Mouse (Mus musculus): ENCODE measurements around the gene Btnl2. TPM values are rescaled to one million over a fixed set of nuclear protein-coding genes. Genes with fewer than 3 reads are reported as not detected.

The Btnl2 gene
- total RNA-seq, 2 experiments from 2014 or later = 0.39 to 0.42 TPM

DNA sequence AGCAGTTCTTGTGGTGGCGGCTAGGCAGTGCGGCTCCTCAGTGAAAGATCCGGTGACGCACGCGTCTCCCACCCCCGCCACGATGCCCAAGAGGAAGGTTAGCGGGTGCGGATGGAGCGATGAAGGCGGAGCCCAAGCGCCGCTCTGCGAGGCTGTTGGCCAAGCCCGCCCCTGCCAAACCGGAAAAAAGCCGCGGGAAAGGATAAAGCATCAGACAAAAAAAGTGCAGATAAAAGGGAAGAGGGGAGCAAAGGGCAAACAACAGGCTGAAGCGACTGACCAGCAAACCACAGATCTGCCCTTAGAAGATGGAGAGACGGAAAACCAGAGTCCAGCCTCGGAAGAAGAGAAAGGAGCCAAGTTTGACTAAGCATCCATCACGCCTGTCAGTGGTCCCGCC lies 37.7 kb downstream of the Btnl2 start:
- peak; percentile 12 for DNase-seq
- intact Hi-C loops (cut with DNase I; ENCODE audit: low total_unique reads) = no loop called here

GRCm38 (mm10) chr17:34397357-34397756 lies 42.7 kb downstream of the Btnl2 start:
- intact Hi-C loops (cut with DNase I; ENCODE audit: low total_unique reads) = no loop called here
- no peak for DNase-seq

DNA sequence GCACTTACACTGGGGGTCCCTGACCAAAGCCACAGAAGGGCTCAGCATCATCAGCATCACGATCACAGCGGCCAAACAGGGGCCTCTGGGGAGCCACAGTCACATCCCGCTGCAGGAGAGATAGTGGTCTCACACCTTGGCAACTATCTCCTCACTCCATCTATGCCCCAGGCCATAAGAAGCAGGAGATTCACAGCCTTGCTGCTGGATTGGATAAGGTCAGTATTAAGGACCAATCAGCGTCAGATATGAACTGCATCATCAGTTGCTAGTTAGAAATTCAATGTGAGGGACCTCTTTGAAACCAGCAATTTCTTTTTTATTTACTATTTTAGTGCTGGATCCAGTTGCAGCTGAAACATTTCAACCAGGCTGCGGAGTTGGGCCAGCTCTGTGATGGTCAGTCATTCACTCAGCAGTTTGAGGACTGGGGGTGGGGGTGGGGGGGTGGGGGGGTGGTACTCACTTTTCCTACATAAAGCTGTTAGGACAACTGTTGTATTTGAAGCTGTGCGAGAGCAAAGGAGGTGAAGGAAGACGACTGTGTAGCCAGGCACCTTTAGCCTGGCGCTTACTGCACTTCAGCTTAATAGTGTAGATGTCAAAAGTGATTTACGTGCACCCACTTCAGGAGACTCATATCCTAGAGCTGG lies 43.6 kb downstream of the Btnl2 start:
- no peak for DNase-seq
- intact Hi-C loops (cut with DNase I; ENCODE audit: low total_unique reads) = no loop called here

- peak; percentile 64 for DNase-seq
These were observed 44.2 kb downstream of the Btnl2 start, which contains the start of gene BC051142 for GRCm38 (mm10) chr17:34398711-34399393. TSS of gene BC051142 (plus strand) at chr17:34398820.

DNA sequence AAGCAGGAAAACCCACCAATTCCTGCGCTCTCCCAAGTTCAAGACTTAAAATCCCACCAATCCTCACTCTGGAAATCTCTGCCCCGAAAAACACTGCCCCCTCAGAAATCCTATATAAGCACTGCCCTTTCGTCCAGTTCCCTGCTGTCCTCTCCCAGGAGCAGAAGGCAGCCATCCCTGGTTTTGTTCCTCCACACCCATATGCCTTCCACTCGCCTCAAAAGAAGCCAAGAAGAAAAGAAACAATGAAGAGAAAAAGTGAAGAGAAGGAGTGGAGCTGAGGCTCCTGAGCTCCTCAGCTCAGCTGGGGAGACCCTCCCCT lies 44.7 kb downstream of the Btnl2 start:
- intact Hi-C loops (cut with DNase I; ENCODE audit: low total_unique reads) = no loop called here
- no peak for DNase-seq

More at GRCm38 (mm10) chr17:34398711-34399393, 44.2 kb downstream of the Btnl2 start, which contains the start of gene BC051142:
- intact Hi-C loops (cut with DNase I; ENCODE audit: low total_unique reads) = no loop called here

- intact Hi-C loops (cut with DNase I; ENCODE audit: low total_unique reads) = no loop called here
- peak; percentile 27 for DNase-seq
These were observed 56.5 kb downstream of the Btnl2 start for GRCm38 (mm10) chr17:34411117-34411516.

Other genes with a start within 250 kb of the Btnl2 start
- gene H2-DMa, start 235.3 kb upstream of the Btnl2 start, total RNA-seq (2021) = 1 to 10 TPM; 2.3 to 3.6 TPM
- gene Brd2, start 232.2 kb upstream of the Btnl2 start, total RNA-seq (2021) = 10 to 100 TPM; 75.2 to 75.5 TPM
- gene H2-DMb2, start 211.5 kb upstream of the Btnl2 start, total RNA-seq (2021) = under 1 TPM; 0.45 to 0.47 TPM
- gene H2-DMb1, start 201.8 kb upstream of the Btnl2 start, total RNA-seq (2021) = 1 to 10 TPM; 1.0 to 1.4 TPM
- gene Tap1, start 167.3 kb upstream of the Btnl2 start, total RNA-seq (2021) = 1 to 10 TPM; 1.7 to 2.6 TPM
- 1 to 10 TPM; 1.8 to 2.0 TPM for gene Psmb9, start 167.1 kb upstream of the Btnl2 start, total RNA-seq (2021)
- gene Psmb8, start 157.1 kb upstream of the Btnl2 start, total RNA-seq (2021) = 1 to 10 TPM; 2.9 to 3.4 TPM
- 1 to 10 TPM; 4.7 to 5.3 TPM for gene Tap2, start 151.3 kb upstream of the Btnl2 start, total RNA-seq (2021)
- gene H2-Ob, start 115.9 kb upstream of the Btnl2 start, total RNA-seq (2021) = under 1 TPM in 1 of 2 experiments, not detected in 1; 0.13 TPM
- gene H2-Ab1, start 97.1 kb upstream of the Btnl2 start, total RNA-seq (2021) = 1 to 10 TPM; 2.8 to 3.1 TPM
- gene H2-Aa, start 67.0 kb upstream of the Btnl2 start, total RNA-seq (2021) = 1 to 10 TPM; 2.8 to 3.9 TPM
- gene H2-Eb1, start 49.0 kb upstream of the Btnl2 start, total RNA-seq (2021) = 1 to 10 TPM; 2.8 to 3.7 TPM
- not detected for gene H2-Eb2, start 29.2 kb upstream of the Btnl2 start, total RNA-seq (2021)
- gene Btnl1, start 22.3 kb downstream of the Btnl2 start, total RNA-seq (2021) = not detected
- under 1 TPM in 1 of 2 experiments, not detected in 1; 0.21 TPM for gene BC051142, start 44.0 kb downstream of the Btnl2 start, total RNA-seq (2021)
- gene Btnl4, start 122.5 kb downstream of the Btnl2 start, total RNA-seq (2021) = not detected
- gene Btnl6, start 162.5 kb downstream of the Btnl2 start, total RNA-seq (2021) = not detected
- 10 to 100 TPM; 15.7 to 27.3 TPM for gene Notch4, start 209.4 kb downstream of the Btnl2 start, total RNA-seq (2021)
- 1 to 10 TPM; 3.1 to 3.6 TPM for gene Gpsm3, start 235.0 kb downstream of the Btnl2 start, total RNA-seq (2021)
- 10 to 100 TPM; 17.3 to 17.9 TPM for gene Pbx2, start 236.4 kb downstream of the Btnl2 start, total RNA-seq (2021)
- under 1 TPM; 0.44 to 0.55 TPM for gene Ager, start 243.0 kb downstream of the Btnl2 start, total RNA-seq (2021)
- gene Rnf5, start 248.9 kb downstream of the Btnl2 start, total RNA-seq (2021) = 10 to 100 TPM; 17.1 to 18.6 TPM
- 10 to 100 TPM; 38.8 to 39.1 TPM for gene Agpat1, start 249.4 kb downstream of the Btnl2 start, total RNA-seq (2021)